Mouse (Mus musculus): ENCODE measurements at regions not wholly inside any gene's neighbourhood (a gene's known extent, or its start where the extent isn't known, plus 50 kb on each side); places are given as distances from the start of the nearest gene placed in this dataset.

GRCm38 (mm10) chr3:65006565-65006964, 102.6 kb upstream of the Kcnab1 start:
- H3K4me3 ChIP-seq (replicated peaks) = no peak overlapping the region

DNA sequence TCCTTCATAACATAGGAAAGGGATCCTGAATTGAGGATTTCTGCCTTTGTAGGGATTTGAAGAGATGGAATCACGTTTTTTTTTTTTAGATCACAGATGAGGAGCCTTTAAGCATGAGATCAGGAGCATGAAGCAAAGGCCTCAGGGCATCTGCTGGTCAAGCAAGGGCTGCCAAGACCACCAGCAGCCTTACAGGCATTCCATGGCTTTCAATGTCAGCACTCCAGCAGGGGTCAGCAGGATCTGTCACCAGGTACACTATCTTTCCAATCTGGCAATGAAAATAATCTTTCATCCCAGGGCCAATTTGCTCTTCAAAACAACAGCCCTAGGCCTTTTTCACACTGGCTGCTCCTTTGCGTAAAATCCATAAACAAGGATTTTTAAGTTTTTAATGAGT, 85.3 kb upstream of the Kcnab1 start:
- WGBS = 67% methylated on average over 2 of the region's 2 CpGs
- no peaks in the 10 kb centered on the region for H3K4me1 ChIP-seq (replicated peaks)
- H3K4me2 ChIP-seq (replicated peaks) = no peak overlapping the region
- H3K27ac ChIP-seq = no peak overlapping the region
- no peaks in the 10 kb centered on the region for H3K36me3 ChIP-seq
- no peak for ATAC-seq
- no peak overlapping the region for H3K9ac ChIP-seq
- H3K9me3 ChIP-seq = no peaks in the 10 kb centered on the region
- H3K27me3 ChIP-seq (replicated peaks) = no peaks in the 10 kb centered on the region
- H3K4me3 ChIP-seq (replicated peaks) = no peak overlapping the region

More at GRCm38 (mm10) chr3:65006565-65006964, 102.6 kb upstream of the Kcnab1 start:
- Histone ChIP-seq H3K27me3 (replicated peaks) (no peaks in the 10 kb centered on the region), H3K4me2 (replicated peaks) (no peak overlapping the region), H3K4me1 (replicated peaks) (no peaks in the 10 kb centered on the region), H3K36me3 (no peaks in the 10 kb centered on the region), H3K9me3 (no peaks in the 10 kb centered on the region), H3K9ac (no peak overlapping the region), H3K27ac (no peak overlapping the region)
- WGBS = 54% methylated on average over 3 of the region's 3 CpGs
- ATAC-seq = no peak

- Histone ChIP-seq H3K36me3 (no peaks in the 10 kb centered on the region), H3K27ac (no peak overlapping the region), H3K4me1 (replicated peaks) (no peaks in the 10 kb centered on the region), H3K4me3 (replicated peaks) (no peak overlapping the region), H3K27me3 (replicated peaks) (no peaks in the 10 kb centered on the region), H3K9ac (no peak overlapping the region), H3K9me3 (no peaks in the 10 kb centered on the region), H3K4me2 (replicated peaks) (no peak overlapping the region)
- no peak for ATAC-seq
- 65% methylated on average over 2 of the region's 2 CpGs for WGBS
These were observed 71.6 kb upstream of the Kcnab1 start for GRCm38 (mm10) chr3:65037626-65038025.

GRCm38 (mm10) chr3:65047879-65048278, 61.3 kb upstream of the Kcnab1 start:
- Histone ChIP-seq H3K4me2 (replicated peaks) (no peak overlapping the region), H3K27ac (no peak overlapping the region), H3K36me3 (no peaks in the 10 kb centered on the region), H3K4me3 (replicated peaks) (no peak overlapping the region), H3K9ac (no peak overlapping the region), H3K4me1 (replicated peaks) (no peaks in the 10 kb centered on the region), H3K9me3 (no peaks in the 10 kb centered on the region), H3K27me3 (replicated peaks) (no peaks in the 10 kb centered on the region)
- 87% methylated on average over 3 of the region's 3 CpGs for WGBS
- no peak for ATAC-seq

DNA sequence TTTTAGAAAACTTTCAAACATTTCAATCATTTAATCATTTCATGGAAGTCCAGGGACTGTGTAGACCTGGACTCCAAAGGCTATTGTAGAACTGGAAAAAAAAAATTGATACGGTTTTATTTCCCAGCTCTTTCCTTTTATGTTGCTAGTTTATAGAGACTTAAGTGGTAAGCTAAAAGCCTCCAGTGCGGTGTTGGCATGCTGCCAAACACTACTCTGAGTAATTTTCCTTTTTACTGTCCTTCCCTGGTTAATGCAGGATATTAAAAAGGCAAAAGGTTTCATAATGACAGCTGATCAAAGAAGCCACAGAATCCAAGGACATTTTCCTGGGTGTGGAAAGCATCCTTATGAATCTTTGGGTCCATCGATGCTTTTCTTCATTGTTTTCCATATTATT, 53.8 kb upstream of the Kcnab1 start:
- ATAC-seq = no peak
- 39% methylated on average over 3 of the region's 3 CpGs for WGBS
- Histone ChIP-seq H3K27ac (no peak overlapping the region), H3K4me2 (replicated peaks) (no peak overlapping the region), H3K36me3 (no peaks in the 10 kb centered on the region), H3K4me1 (replicated peaks) (no peaks in the 10 kb centered on the region), H3K9me3 (no peaks in the 10 kb centered on the region), H3K4me3 (replicated peaks) (no peak overlapping the region), H3K9ac (no peak overlapping the region), H3K27me3 (replicated peaks) (no peaks in the 10 kb centered on the region)
